Mouse (Mus musculus) 3T3-L1 (cell line): Measurements from ENCODE around the gene Tmem8.
A peak's percentile ranks its signal among the peaks of the same experiment; 100 is the strongest.

ENCODE experiments used
- DNase-seq: peaks from one replicate; pipeline ENCODE4 v3.0.0-alpha.2; 2015; ENCODE audit warnings: low read depth, low spot score

The Tmem8 gene

GRCm38 (mm10) chr17:26113181-26113948, at the start of gene Tmem8:
TSS of gene Tmem8 (plus strand) at chr17:26113299.
- DNase-seq: peak; percentile 62

GRCm38 (mm10) chr17:26064916-26065315, 48.2 kb upstream of the Tmem8 start:
- no peak for DNase-seq

- DNase-seq: no peak
These were observed 46.5 kb upstream of the Tmem8 start for GRCm38 (mm10) chr17:26066488-26067020.

- no peak for DNase-seq
These were observed 44.9 kb upstream of the Tmem8 start for GRCm38 (mm10) chr17:26068024-26068830.

GRCm38 (mm10) chr17:26068831-26069739, 44.0 kb upstream of the Tmem8 start, which contains the start of gene Rab11fip3:
TSS of gene Rab11fip3 (minus strand) at chr17:26069555.
- peak; percentile 84 for DNase-seq

GRCm38 (mm10) chr17:26070136-26070535, 43.0 kb upstream of the Tmem8 start:
- no peak for DNase-seq

GRCm38 (mm10) chr17:26075246-26075645, 37.9 kb upstream of the Tmem8 start:
- no peak for DNase-seq

- no peak for DNase-seq
These were observed 34.2 kb upstream of the Tmem8 start for GRCm38 (mm10) chr17:26078851-26079250.

GRCm38 (mm10) chr17:26080867-26081266, 32.2 kb upstream of the Tmem8 start:
- no peak for DNase-seq

- no peak for DNase-seq
These were observed 26.0 kb upstream of the Tmem8 start for GRCm38 (mm10) chr17:26087059-26087564.

GRCm38 (mm10) chr17:26089905-26090632, 23.0 kb upstream of the Tmem8 start, which contains the start of gene Decr2:
TSS of gene Decr2 (minus strand) at chr17:26090337.
- DNase-seq: peak; percentile 99

GRCm38 (mm10) chr17:26094531-26095110, 18.5 kb upstream of the Tmem8 start:
- DNase-seq: no peak

- DNase-seq: peak; percentile 35
These were observed 17.9 kb upstream of the Tmem8 start, which contains the start of gene Nme4 for GRCm38 (mm10) chr17:26095121-26095740. TSS of gene Nme4 (minus strand) at chr17:26095602.

- no peak for DNase-seq
These were observed 14.6 kb upstream of the Tmem8 start for GRCm38 (mm10) chr17:26098461-26098860.

GRCm38 (mm10) chr17:26099316-26099715, 13.8 kb upstream of the Tmem8 start:
- DNase-seq: peak; percentile 69

GRCm38 (mm10) chr17:26100166-26100565, 12.9 kb upstream of the Tmem8 start:
- no peak for DNase-seq

- DNase-seq: peak; percentile 86
These were observed 11.6 kb upstream of the Tmem8 start for GRCm38 (mm10) chr17:26101478-26101877.

- DNase-seq: no peak
These were observed 7.5 kb upstream of the Tmem8 start for GRCm38 (mm10) chr17:26105619-26106018.

- no peak for DNase-seq
These were observed 2.9 kb upstream of the Tmem8 start for GRCm38 (mm10) chr17:26110156-26110555.
